Mouse (Mus musculus) C2C12 (cell line): Measurements from ENCODE around the gene Mtch2.

Source experiments
- CEBPB ChIP-seq: IDR thresholded peaks from one replicate; pipeline ENCODE4 v1.6.1; 2011; ENCODE audit warnings: low read depth, mild to moderate bottlenecking, control low read depth, moderate library complexity
- CTCF ChIP-seq: IDR thresholded peaks from one replicate; pipeline ENCODE4 v1.5.1; 2011; ENCODE audit not compliant: control insufficient read depth, insufficient read depth, insufficient read length
- MYOG ChIP-seq: IDR thresholded peaks from one replicate; pipeline ENCODE4 v1.6.1; 2011; ENCODE audit not compliant: control insufficient read depth, insufficient read length; ENCODE audit errors: extremely low read depth

- no peak for TF ChIP-seq CTCF
- TF ChIP-seq MYOG, result no peak
- TF ChIP-seq CEBPB, result no peak
Observed at GRCm38 (mm10) chr2:90808241-90809126, 38.5 kb upstream of the Mtch2 start.
